Mouse (Mus musculus) CD4-positive helper T cell, adult 2 months (primary cell): ENCODE results near the gene Zg16.
A peak's percentile ranks its signal among the peaks of the same experiment; 100 is the strongest.
"Not testable (repeated sequence)": the region's sequence is repeated elsewhere in the genome, so short reads cannot be mapped to it uniquely, and the experiment has no call there.

Experiments
- DNase-seq: peaks from one replicate; pipeline ENCODE4 v3.0.0-alpha.2; 2012; ENCODE audit warnings: low read depth, missing footprints, low spot score

The Zg16 gene

GRCm38 (mm10) chr7:127087278-127088010 lies at the start of gene Zg16:
Gene Zg16 (minus strand): TSS chr7:127087328.
- not testable (repeated sequence) for DNase-seq

DNA sequence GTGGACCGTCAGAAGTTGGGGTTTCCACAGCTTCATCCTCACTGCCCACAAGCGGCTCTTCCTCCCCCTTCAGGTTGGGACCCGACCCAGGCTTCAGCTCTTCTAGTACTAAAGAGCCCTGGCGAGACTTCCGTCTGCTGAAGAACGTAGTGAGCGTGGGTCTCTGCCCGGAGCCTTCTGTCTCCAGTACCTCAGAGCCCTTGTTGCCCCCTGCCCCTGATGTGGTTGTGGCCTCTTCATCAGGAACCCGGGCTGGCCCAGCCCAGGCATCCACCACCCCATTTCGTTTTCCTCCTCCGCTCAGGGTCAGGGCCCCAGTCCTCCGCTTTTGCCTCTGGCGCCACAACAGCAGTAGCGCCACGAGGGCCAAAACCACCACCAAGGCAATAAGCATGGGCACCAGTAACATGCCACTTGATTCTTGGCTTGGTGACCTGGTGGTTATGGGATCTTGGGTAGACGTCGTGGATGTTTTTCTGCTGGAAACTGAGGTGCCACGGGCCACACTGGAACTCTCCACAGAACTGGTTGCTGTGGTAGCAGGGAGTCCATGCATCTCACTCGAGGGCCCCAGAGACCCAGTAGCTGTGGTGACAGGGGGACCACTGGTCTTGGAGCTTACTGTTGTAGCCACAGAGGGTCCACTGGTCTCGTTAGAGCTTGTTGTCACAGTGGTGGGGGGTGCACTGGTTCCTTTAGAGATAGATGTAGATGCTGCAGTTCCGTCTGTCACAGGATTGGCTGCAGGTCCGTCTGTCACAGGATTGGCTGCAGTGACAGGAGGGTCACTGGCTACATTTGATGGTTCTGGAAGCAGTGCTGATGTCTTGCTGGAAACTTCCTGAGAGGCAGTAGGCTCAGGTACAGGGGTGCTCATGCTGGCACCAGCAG lies 49.3 kb upstream of the Zg16 start:
- DNase-seq = peak; percentile 59

DNA sequence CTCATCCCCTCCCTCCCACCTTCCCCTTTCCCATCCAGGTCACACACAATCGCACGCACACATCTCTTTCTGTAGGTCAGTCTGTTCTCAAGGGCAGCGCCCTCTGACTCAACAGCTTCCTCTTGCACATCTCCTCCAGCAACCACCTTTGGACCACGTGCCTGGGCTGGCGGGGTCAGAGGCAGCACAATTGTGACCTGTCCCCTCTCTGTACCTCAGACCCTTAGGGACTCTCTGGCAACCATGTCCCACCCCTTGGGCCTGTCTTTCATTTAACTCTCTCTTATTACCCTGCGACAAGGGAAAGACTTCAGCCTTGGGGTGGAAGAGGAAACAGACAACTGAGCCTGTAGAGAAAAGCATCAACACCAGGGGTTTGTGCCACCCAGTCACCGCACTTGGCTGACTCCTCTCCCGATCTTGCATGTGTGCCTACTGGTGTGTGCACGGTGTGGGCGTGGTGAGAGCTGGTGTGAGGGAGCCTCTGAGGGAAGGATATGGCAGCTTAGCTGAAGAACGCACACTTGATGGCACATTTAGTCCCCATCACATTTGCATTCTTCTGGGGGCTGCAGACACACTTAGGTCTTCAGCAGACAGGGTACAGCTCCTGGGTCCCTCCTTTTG lies 47.8 kb upstream of the Zg16 start:
- DNase-seq = peak; percentile 66

GRCm38 (mm10) chr7:127133125-127133524 lies 46.0 kb upstream of the Zg16 start:
- DNase-seq = no peak

DNA sequence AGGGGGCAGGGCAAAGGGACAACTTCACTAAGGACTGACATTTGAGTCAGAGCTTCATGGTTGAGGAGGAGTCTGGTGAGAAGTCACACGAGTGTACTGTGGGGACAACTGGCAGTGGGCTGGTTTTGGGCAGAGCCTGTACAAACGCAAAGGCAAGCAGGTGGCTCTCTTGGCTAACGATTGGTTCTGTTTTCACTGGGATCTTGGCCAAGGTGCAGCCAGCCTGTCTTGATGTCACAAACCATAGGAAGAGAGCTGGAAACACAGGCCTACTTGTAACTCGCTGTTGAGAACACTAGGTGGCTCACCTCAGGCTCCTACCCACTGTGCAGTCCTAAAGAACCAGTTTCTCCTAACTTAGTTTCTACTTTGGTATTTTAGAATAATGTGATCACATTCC lies 42.5 kb upstream of the Zg16 start:
- DNase-seq = peak; percentile 63

DNA sequence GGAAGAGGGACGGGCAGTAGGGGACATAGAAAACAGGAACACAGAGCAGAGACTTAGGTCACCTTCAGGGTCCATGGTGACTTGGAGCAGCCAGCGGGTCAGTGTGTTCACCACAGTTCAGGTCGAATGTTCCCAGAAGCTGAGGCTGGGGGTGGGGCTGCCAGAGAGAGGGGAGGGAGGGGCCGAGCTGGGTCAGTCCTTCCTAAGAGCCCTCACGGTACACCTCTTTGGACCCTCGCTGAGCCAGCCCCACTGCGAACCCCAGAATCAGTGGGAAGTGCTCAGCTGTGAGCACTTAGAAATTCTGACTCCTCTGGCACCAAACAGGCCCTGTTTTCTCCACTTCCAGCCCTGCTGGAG lies 34.8 kb upstream of the Zg16 start, which contains the start of gene Qprt:
TSS of gene Qprt (minus strand) at position 316 of the 360 bp plus-strand sequence.
- DNase-seq = no peak

DNA sequence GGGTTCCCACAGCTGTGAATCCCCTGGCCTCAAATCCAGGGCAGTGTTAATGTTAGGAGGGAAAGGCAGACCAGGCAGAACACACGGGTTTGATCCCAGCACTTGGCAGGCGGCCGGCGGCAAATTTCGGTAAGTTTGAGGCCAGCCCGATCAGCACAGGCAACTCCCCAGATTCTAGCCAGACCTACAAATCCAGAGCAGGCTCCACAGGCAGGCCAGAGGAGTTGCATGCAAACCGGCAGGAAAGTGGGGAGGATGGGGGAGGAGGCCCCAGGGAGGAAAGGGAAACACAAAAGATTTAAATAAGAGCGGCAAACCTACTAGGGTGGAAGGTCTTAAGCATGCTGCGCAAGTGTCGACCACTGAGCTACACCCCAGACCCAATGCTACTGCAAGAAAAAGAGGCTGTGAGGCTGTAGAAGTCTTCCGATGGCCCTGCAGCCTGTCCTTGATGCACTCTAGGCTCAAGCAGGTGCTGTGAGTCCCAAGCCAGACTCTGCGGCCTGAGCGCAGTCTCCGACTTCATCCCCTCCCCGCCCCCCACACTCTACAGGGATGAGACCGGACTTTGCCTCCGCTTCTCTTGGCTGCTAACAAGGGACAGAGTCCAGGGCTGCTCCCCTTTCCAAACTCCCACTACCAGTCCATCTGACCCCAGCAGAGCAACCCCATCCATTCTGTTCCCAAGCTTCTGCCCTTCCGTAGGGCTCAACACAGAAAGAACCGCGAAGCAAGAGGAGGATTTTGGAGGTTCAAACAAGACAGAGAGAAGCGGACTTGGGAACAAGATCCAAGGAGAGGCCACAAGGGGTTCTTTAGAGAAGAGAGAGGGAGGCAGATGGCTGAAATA lies 34.2 kb upstream of the Zg16 start:
- DNase-seq = no peak

DNA sequence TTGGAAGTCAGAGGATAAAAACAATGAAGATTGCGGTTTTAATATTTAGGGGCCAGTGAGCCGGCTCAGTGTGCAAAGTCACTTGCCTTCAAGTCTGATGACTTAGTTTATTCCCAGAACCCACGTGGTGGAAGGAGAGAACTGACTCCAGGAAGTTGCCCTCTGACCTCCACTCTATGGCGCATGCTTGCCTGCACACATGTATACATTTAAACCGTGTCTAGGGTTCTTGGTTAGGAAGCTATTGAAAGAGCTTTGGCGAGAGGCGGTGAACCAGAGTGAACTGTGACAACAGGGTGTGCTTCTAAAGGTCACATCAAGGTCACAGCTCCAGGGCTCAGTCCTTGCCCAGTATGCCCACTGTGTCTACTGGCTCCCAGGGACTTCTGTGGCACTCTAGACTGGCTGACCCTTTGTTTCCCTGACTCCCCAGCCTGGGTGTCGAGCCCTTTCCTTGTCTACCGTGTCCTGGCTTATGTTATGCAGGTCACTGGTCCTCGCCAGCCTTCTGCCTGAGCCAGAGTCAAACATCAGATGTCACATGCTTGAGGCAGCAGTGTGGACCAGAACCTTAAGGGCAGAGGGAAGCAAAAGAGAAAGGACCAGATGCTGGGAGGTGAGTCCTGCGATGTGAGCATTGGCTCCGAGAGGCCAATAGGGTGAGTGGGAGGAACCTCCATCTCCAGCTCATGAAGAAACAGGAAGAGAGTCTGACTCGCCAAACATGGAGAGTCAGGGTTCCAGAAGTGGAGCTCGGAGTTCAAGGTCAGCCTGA lies 31.7 kb upstream of the Zg16 start:
- no peak for DNase-seq

- no peak for DNase-seq
Measured at GRCm38 (mm10) chr7:127117948-127118347, 30.8 kb upstream of the Zg16 start.

GRCm38 (mm10) chr7:127116331-127116935 lies 29.3 kb upstream of the Zg16 start:
- DNase-seq = no peak

- no peak for DNase-seq
Measured at GRCm38 (mm10) chr7:127114920-127115319, 27.8 kb upstream of the Zg16 start.

DNA sequence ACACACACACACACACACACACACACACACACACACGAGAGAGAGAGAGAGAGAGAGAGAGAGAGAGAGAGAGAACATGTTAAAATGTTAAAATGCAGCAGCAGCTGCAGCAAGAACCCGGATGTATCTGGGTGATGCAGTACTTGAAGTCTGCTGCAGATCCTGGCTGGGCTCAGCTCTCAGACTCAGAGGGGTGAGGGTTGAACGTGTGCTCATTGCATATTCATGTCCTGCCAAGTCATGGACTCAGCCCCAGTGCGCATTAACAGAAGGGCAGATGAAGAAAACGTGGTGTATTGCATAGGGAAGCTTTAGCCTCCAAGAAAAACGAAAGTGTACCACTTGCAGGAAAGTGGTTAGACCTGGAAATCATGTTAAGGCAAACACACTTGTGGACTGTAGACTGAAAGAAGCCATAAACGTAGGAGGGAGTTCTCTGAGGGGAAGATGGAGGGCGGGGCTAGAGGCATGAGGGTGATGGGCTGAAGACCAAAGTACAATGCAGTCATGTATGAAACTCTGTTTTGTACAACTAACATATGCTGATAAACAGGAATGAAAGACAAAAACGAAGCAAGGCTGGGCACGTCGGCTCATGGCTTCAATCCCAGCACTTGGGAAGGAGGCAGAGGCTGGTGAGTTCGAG lies 26.6 kb upstream of the Zg16 start:
- peak; percentile 85 for DNase-seq

- DNase-seq = peak; percentile 86
Measured at GRCm38 (mm10) chr7:127112921-127113597, 25.9 kb upstream of the Zg16 start.

DNA sequence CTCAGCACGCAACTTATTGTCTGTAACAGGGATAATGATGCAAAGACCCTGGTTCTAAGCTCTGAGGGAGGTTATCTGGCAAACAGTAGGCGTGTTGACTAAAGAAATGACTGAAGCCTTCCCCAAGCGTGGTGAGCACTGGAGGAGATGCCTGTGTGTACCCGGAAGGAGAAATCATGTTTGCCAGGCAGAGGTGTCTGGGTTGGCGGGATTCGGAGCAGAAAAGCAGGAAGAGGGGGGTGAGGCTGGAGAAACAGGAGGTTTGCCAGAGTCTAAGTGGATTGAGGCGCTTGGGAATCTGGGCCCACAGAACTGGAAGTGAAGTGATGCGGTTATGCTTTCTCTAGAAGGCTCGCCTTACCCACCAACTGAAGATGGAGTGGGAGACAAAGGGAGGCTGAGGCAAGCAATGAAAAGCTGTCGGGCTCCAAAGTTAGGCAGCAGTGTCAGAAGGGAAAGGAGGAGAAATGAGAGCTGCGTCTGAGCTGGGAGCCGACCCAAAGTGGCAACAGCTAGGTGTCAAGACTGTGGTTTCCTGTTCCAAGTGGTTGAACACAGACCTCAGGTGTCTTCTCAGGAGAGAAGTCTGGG lies 25.2 kb upstream of the Zg16 start:
- peak; percentile 76 for DNase-seq

GRCm38 (mm10) chr7:127111461-127111860 lies 24.3 kb upstream of the Zg16 start:
- DNase-seq = peak; percentile 83

DNA sequence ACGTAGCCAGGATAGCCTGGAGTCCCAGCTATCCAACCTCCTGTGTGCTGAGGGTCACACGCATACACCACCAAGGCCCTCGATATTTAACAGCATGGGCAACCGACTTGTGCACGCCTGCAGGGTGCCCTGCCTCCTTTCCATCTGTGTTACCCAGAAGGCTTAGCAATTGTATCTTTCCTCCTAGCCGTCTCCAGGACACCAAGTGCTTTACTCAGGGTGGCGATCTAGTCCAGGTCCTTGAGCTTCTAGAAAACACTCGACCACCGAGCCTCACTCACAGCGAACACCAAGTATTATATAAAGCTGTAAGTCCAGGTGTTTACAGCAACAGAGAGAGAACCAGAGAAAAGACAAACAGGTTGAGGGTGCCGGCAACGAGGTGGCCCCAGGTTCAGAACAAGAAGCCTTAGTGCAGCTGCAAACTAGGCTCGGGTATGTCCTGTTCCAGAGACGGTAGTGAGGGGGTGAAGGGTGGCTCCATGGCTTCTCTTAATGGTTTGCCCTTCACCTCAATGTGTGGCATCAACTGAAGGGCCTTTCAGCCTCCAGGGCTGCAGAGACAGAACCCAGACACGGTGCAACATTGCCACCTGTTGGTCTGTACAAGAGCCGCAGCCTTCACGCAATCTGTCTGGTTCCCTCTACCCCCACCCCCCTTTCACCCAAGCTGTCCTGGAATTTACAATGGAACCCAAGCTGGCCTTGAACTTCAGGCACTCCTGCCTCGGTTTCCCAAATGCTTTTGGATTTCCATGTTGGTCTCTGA lies 23.3 kb upstream of the Zg16 start:
- DNase-seq = peak; percentile 79

DNA sequence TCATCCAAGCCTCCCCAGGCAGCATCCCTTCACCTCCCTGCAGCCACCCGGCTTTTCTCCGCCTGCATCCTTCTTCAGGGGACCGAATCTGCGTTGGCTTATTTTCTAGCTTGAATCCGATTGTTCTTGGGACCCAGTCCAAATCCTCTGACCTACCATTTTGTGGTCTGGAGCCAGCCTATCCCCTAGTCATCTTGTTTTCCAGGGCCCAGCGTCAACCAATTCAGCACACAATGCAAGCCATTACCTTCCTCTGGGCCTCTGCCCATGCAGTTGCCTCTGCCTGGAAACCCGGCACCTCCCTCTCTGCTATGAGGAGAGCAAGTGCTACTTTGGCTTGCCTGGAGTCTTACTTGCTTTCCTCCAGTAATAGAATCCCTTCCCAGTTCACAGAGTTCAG lies 18.4 kb upstream of the Zg16 start:
- DNase-seq = no peak
